Mouse (Mus musculus): ENCODE data around the gene Gprc6a. TPM values are rescaled to one million over a fixed set of nuclear protein-coding genes. Genes with fewer than 3 reads are reported as not detected.

Gprc6a gene
- polyA plus RNA-seq (2012; rRNA removed) = 0.08 TPM in 1 of 2 replicates, not detected in the other

- Histone ChIP-seq H3K4me1 (replicated peaks; ENCODE audit: control insufficient read depth, insufficient read depth, low read length) (no peaks in the 10 kb centered on the region), H3K27me3 (ENCODE audit: control insufficient read depth, insufficient read depth, low read length) (no peaks in the 10 kb centered on the region), H3K4me3 (ENCODE audit: control insufficient read depth, insufficient read depth, low read length) (no peak within 1 kb of the TSS), H3K27ac (ENCODE audit: control insufficient read depth, insufficient read depth, low read length) (no peak within 1 kb of the TSS), H3K36me3 (ENCODE audit: control insufficient read depth, insufficient read depth, low read length) (no peaks in the 10 kb centered on the region)
- TF ChIP-seq CTCF (IDR thresholded peaks at IDR 0.05; ENCODE audit: borderline replicate concordance, control insufficient read depth, extremely low read depth, insufficient read depth, low read length, poor library complexity) = no peak
- no peak for TF ChIP-seq POLR2A (IDR thresholded peaks at IDR 0.05; ENCODE audit: control insufficient read depth, extremely low read depth, insufficient read depth, low read length, poor library complexity)
- DNase-seq = no peak
- 85% methylated on average over 8 of the region's 8 CpGs for WGBS
Observed at GRCm38 (mm10) chr10:51631411-51632136, at the start of gene Gprc6a. Gene Gprc6a (minus strand): TSS chr10:51631461.

DNA sequence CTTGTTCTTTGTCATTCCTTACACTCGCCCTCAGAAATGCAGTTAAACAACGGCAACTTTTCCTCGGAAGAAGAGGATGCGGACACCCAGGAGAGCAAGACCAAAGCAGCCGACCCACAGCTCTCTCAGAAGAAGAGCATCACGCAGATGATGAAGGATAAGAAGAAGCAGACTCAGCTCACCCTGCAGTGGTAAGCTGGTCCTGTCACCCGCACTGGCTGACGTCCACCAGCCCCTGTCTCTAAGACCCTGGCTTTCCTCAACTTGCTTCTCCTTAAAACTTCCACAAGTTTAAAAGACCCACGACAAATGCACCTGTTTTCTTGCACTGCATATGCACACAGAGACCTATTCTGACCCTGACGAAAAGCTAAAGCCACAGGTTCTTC, 47.0 kb upstream of the Gprc6a start:
- no peak for TF ChIP-seq CTCF (IDR thresholded peaks at IDR 0.05; ENCODE audit: borderline replicate concordance, control insufficient read depth, extremely low read depth, insufficient read depth, low read length, poor library complexity)
- no peak overlapping the region for H3K27ac ChIP-seq (ENCODE audit: control insufficient read depth, insufficient read depth, low read length)
- H3K27me3 ChIP-seq (ENCODE audit: control insufficient read depth, insufficient read depth, low read length) = no peaks in the 10 kb centered on the region; the same call in 1 of the 2 replicates
- H3K4me3 ChIP-seq (ENCODE audit: control insufficient read depth, insufficient read depth, low read length) = no peak overlapping the region
- no peaks in the 10 kb centered on the region for H3K4me1 ChIP-seq (replicated peaks; ENCODE audit: control insufficient read depth, insufficient read depth, low read length)
- WGBS = 12% methylated on average over 10 of the region's 10 CpGs
- H3K36me3 ChIP-seq (ENCODE audit: control insufficient read depth, insufficient read depth, low read length) = no peaks in the 10 kb centered on the region
- no peak for DNase-seq

DNA sequence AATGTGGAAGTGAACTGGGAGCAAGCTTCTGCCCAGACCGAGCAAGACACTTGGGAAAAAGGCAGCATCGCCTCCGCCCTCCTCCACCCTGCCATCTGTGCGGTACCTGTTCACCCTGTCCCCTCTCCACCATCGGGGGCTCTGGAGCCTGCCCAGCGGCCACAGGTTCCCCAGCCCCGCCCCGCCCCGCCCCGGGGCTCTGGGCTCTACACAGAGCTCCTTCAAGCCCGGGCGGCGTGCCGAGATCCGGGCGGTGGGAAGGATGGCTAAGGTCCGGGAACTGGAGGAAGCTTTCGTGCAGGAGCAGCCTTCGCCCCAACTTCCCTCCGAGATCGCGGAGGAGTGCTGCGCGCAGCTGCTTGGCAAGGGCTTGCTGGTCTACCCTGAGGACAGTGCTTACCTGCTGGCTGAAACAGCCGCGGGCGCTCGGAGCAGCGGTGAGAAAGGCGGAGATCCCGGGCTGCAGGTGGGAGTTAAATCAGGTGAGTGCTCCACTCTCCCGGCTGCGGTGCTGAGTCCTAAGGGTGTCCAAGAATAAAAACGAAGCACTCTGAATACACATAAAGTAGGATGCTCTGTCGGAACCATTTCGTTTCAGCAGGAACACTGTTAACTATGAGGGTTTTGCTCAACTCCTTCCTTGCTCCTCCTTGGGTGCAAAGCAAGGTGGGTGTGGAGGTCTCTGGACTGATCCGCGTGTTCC, 46.4 kb upstream of the Gprc6a start, which contains the start of gene Rfx6:
TSS of gene Rfx6 (plus strand) at position 209 of the 703 bp plus-strand sequence.
- no peak for DNase-seq
- Histone ChIP-seq H3K27ac (ENCODE audit: control insufficient read depth, insufficient read depth, low read length) (no peak within 1 kb of the TSS), H3K4me3 (ENCODE audit: control insufficient read depth, insufficient read depth, low read length) (no peak within 1 kb of the TSS), H3K4me1 (replicated peaks; ENCODE audit: control insufficient read depth, insufficient read depth, low read length) (no peaks in the 10 kb centered on the region), H3K36me3 (ENCODE audit: control insufficient read depth, insufficient read depth, low read length) (no peaks in the 10 kb centered on the region), H3K27me3 (ENCODE audit: control insufficient read depth, insufficient read depth, low read length) (no peaks in the 10 kb centered on the region; the same call in 1 of the 2 replicates)
- WGBS = 6% methylated on average over 38 of the region's 38 CpGs
- TF ChIP-seq CTCF (IDR thresholded peaks at IDR 0.05; ENCODE audit: borderline replicate concordance, control insufficient read depth, extremely low read depth, insufficient read depth, low read length, poor library complexity) (no peak), POLR2A (IDR thresholded peaks at IDR 0.05; ENCODE audit: control insufficient read depth, extremely low read depth, insufficient read depth, low read length, poor library complexity) (no peak)

- WGBS = 56% methylated on average over 1 of the region's 1 CpGs
- Histone ChIP-seq H3K27ac (ENCODE audit: control insufficient read depth, insufficient read depth, low read length) (no peak overlapping the region), H3K4me3 (ENCODE audit: control insufficient read depth, insufficient read depth, low read length) (no peak overlapping the region), H3K27me3 (ENCODE audit: control insufficient read depth, insufficient read depth, low read length) (no peaks in the 10 kb centered on the region), H3K36me3 (ENCODE audit: control insufficient read depth, insufficient read depth, low read length) (no peaks in the 10 kb centered on the region), H3K4me1 (replicated peaks; ENCODE audit: control insufficient read depth, insufficient read depth, low read length) (no peaks in the 10 kb centered on the region)
- no peak for DNase-seq
- no peak for TF ChIP-seq CTCF (IDR thresholded peaks at IDR 0.05; ENCODE audit: borderline replicate concordance, control insufficient read depth, extremely low read depth, insufficient read depth, low read length, poor library complexity)
- no peak for TF ChIP-seq POLR2A (IDR thresholded peaks at IDR 0.05; ENCODE audit: control insufficient read depth, extremely low read depth, insufficient read depth, low read length, poor library complexity)
Observed at GRCm38 (mm10) chr10:51672082-51672779, 41.0 kb upstream of the Gprc6a start.

GRCm38 (mm10) chr10:51671583-51671982, 40.3 kb upstream of the Gprc6a start:
- Histone ChIP-seq H3K4me3 (ENCODE audit: control insufficient read depth, insufficient read depth, low read length) (no peak overlapping the region), H3K4me1 (replicated peaks; ENCODE audit: control insufficient read depth, insufficient read depth, low read length) (no peaks in the 10 kb centered on the region), H3K27me3 (ENCODE audit: control insufficient read depth, insufficient read depth, low read length) (no peaks in the 10 kb centered on the region), H3K36me3 (ENCODE audit: control insufficient read depth, insufficient read depth, low read length) (no peaks in the 10 kb centered on the region), H3K27ac (ENCODE audit: control insufficient read depth, insufficient read depth, low read length) (no peak overlapping the region)
- 83% methylated on average over 4 of the region's 4 CpGs for WGBS
- no peak for TF ChIP-seq POLR2A (IDR thresholded peaks at IDR 0.05; ENCODE audit: control insufficient read depth, extremely low read depth, insufficient read depth, low read length, poor library complexity)
- no peak for TF ChIP-seq CTCF (IDR thresholded peaks at IDR 0.05; ENCODE audit: borderline replicate concordance, control insufficient read depth, extremely low read depth, insufficient read depth, low read length, poor library complexity)
- no peak for DNase-seq

- Histone ChIP-seq H3K4me1 (replicated peaks; ENCODE audit: control insufficient read depth, insufficient read depth, low read length) (no peaks in the 10 kb centered on the region), H3K27ac (ENCODE audit: control insufficient read depth, insufficient read depth, low read length) (no peak overlapping the region), H3K27me3 (ENCODE audit: control insufficient read depth, insufficient read depth, low read length) (no peaks in the 10 kb centered on the region), H3K4me3 (ENCODE audit: control insufficient read depth, insufficient read depth, low read length) (no peak overlapping the region), H3K36me3 (ENCODE audit: control insufficient read depth, insufficient read depth, low read length) (no peaks in the 10 kb centered on the region)
- TF ChIP-seq CTCF (IDR thresholded peaks at IDR 0.05; ENCODE audit: borderline replicate concordance, control insufficient read depth, extremely low read depth, insufficient read depth, low read length, poor library complexity) = no peak
- no peak for TF ChIP-seq POLR2A (IDR thresholded peaks at IDR 0.05; ENCODE audit: control insufficient read depth, extremely low read depth, insufficient read depth, low read length, poor library complexity)
- no peak for DNase-seq
Observed at GRCm38 (mm10) chr10:51669334-51669733, 38.1 kb upstream of the Gprc6a start.
